Mouse (Mus musculus): ENCODE results near the gene Radil. TPM values are rescaled to one million over a fixed set of nuclear protein-coding genes. Genes with fewer than 3 reads are reported as not detected.
A peak's percentile ranks its signal among the peaks of the same experiment; 100 is the strongest.

Radil gene
- polyA plus RNA-seq, 1 experiment from 2014 or later: 2.5 TPM

DNA sequence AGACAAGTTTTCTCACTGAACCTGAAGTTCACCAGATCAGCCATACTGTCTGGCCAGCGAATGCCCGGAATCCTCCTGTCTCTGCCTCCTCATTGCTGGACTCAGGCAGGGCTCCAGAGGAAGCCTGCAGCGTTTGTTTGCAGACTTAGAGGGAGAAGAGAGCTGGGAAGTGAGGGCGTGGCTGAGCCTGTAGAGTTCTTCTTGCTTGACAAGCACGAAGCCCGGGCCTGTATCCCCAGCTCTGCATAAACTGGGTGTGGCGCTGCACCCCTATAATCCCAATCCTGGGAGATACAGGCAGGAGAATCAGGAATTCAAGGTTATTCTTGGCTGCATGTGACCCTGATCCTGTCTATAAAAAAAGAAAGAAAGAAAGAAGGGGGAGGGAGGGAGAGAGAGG is 9.4 kb upstream of the Radil start:
- H3K9me3 ChIP-seq: no peaks in the 10 kb centered on the region
- no peak overlapping the region for H3K4me3 ChIP-seq (replicated peaks)
- no peaks in the 10 kb centered on the region for H3K27me3 ChIP-seq (replicated peaks)
- H3K27ac ChIP-seq: no peak overlapping the region
- no peak overlapping the region for H3K9ac ChIP-seq
- no peak overlapping the region for H3K4me2 ChIP-seq (replicated peaks)
- ATAC-seq: no peak
- no peaks in the 10 kb centered on the region for H3K36me3 ChIP-seq
- 48% methylated on average over 7 of the region's 7 CpGs for WGBS
- H3K4me1 ChIP-seq (replicated peaks): no peaks in the 10 kb centered on the region

- WGBS: 24% methylated on average over 14 of the region's 21 CpGs
- Histone ChIP-seq H3K9ac (no peak overlapping the region), H3K27me3 (replicated peaks) (no peaks in the 10 kb centered on the region), H3K4me1 (replicated peaks) (no peaks in the 10 kb centered on the region), H3K36me3 (no peaks in the 10 kb centered on the region), H3K4me3 (replicated peaks) (no peak overlapping the region), H3K9me3 (no peaks in the 10 kb centered on the region), H3K4me2 (replicated peaks) (no peak overlapping the region), H3K27ac (no peak overlapping the region)
- ATAC-seq: peak; percentile 84
Measured at GRCm38 (mm10) chr5:142557397-142558067, 6.6 kb upstream of the Radil start.

DNA sequence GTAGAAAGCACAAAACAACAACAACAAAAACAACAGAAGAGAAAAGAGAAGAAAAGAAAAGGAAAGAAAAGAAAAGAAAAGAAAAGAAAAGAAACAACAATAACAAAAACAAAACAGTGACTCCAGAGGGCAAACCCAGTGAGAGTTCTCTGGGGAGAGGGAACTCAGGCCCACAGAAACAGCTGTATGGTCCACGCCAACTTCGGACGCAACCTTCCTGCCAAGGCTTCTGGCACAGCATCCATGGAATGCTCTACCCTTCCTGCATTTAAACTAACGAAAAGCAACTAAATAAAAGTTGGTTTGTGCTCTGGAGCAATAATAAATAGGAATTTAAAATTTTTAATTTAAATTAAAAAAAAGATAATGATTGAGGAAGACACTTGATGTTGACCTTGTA is 5.8 kb upstream of the Radil start:
- Histone ChIP-seq H3K36me3 (no peaks in the 10 kb centered on the region), H3K9ac (no peak overlapping the region), H3K4me1 (replicated peaks) (no peaks in the 10 kb centered on the region), H3K4me3 (replicated peaks) (no peak overlapping the region), H3K9me3 (no peaks in the 10 kb centered on the region), H3K4me2 (replicated peaks) (no peak overlapping the region), H3K27ac (no peak overlapping the region), H3K27me3 (replicated peaks) (no peaks in the 10 kb centered on the region)
- WGBS: 93% methylated on average over 4 of the region's 4 CpGs
- no peak for ATAC-seq

- Histone ChIP-seq H3K36me3 (no peaks in the 10 kb centered on the region), H3K9ac (no peak overlapping the region), H3K27me3 (replicated peaks) (no peaks in the 10 kb centered on the region), H3K4me3 (replicated peaks) (no peak overlapping the region), H3K27ac (no peak overlapping the region), H3K4me2 (replicated peaks) (no peak overlapping the region), H3K4me1 (replicated peaks) (no peaks in the 10 kb centered on the region), H3K9me3 (no peaks in the 10 kb centered on the region)
- no peak for ATAC-seq
- WGBS: 78% methylated on average over 5 of the region's 5 CpGs
Measured at GRCm38 (mm10) chr5:142555866-142556265, 5.0 kb upstream of the Radil start.

- no peaks in the 10 kb centered on the region for H3K36me3 ChIP-seq
- H3K27ac ChIP-seq: 0 out of 2 replicates have a peak overlapping the region, but pooled peaks have one; percentile 30
Measured at GRCm38 (mm10) chr5:142549961-142550705, 765 bp downstream of the Radil start.

GRCm38 (mm10) chr5:142549441-142549840 is 1.5 kb downstream of the Radil start:
- Histone ChIP-seq H3K9ac (no peak overlapping the region), H3K4me3 (replicated peaks) (no peak overlapping the region), H3K4me1 (replicated peaks) (peaks cover 12% of the 10 kb centered on the region), H3K36me3 (no peaks in the 10 kb centered on the region), H3K9me3 (no peaks in the 10 kb centered on the region), H3K27ac (no peak overlapping the region), H3K4me2 (replicated peaks) (no peak overlapping the region), H3K27me3 (replicated peaks) (0 out of 2 replicates have a peak, but pooled peaks cover 5% of the 10 kb centered on the region)
- ATAC-seq: no peak
- WGBS: 56% methylated on average over 9 of the region's 9 CpGs

More at GRCm38 (mm10) chr5:142549961-142550705, 765 bp downstream of the Radil start:
- Histone ChIP-seq H3K9me3 (no peaks in the 10 kb centered on the region), H3K27me3 (replicated peaks) (0 out of 2 replicates have a peak, but pooled peaks cover 5% of the 10 kb centered on the region), H3K4me1 (replicated peaks) (peaks cover 9% of the 10 kb centered on the region), H3K9ac (peak overlapping the region; percentile 54), H3K4me2 (replicated peaks) (peak overlapping the region; percentile 100), H3K4me3 (replicated peaks) (peak overlapping the region; percentile 64)
- 3% methylated on average over 31 of the region's 31 CpGs for WGBS
- ATAC-seq: peak; percentile 54

DNA sequence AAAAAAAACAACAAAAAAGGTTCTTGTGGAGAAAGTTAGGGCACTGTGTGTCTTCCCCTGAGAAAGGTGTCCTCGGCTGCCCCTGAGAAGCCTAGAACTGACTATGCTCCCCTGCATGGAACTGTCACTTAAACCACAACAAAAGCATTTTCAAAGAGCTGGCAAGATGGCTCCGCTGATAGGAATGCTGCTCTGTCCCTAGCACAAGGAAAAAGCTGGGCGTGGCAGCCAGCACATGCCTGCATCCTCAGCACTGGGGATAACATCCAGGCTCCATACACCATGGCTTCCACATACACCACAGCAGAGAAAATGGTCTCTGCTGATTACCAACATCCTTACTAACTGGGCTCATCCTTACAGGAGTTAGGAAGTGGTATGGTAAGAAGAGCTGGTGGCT is 3.8 kb downstream of the Radil start:
- H3K27me3 ChIP-seq (replicated peaks): 0 out of 2 replicates have a peak, but pooled peaks cover 5% of the 10 kb centered on the region
- no peak overlapping the region for H3K9ac ChIP-seq
- H3K4me3 ChIP-seq (replicated peaks): no peak overlapping the region
- WGBS: 83% methylated on average over 3 of the region's 3 CpGs
- no peak overlapping the region for H3K4me2 ChIP-seq (replicated peaks)
- no peaks in the 10 kb centered on the region for H3K36me3 ChIP-seq
- H3K9me3 ChIP-seq: no peaks in the 10 kb centered on the region
- no peak overlapping the region for H3K27ac ChIP-seq
- ATAC-seq: no peak
- H3K4me1 ChIP-seq (replicated peaks): peaks cover 12% of the 10 kb centered on the region

- Histone ChIP-seq H3K9ac (no peak overlapping the region), H3K4me2 (replicated peaks) (no peak overlapping the region), H3K36me3 (no peaks in the 10 kb centered on the region), H3K4me3 (replicated peaks) (no peak overlapping the region), H3K4me1 (replicated peaks) (peaks cover 12% of the 10 kb centered on the region), H3K27me3 (replicated peaks) (0 out of 2 replicates have a peak, but pooled peaks cover 5% of the 10 kb centered on the region), H3K9me3 (no peaks in the 10 kb centered on the region), H3K27ac (no peak overlapping the region)
- no peak for ATAC-seq
- WGBS: 34% methylated on average over 5 of the region's 5 CpGs
Measured at GRCm38 (mm10) chr5:142546344-142546743, 4.6 kb downstream of the Radil start.

DNA sequence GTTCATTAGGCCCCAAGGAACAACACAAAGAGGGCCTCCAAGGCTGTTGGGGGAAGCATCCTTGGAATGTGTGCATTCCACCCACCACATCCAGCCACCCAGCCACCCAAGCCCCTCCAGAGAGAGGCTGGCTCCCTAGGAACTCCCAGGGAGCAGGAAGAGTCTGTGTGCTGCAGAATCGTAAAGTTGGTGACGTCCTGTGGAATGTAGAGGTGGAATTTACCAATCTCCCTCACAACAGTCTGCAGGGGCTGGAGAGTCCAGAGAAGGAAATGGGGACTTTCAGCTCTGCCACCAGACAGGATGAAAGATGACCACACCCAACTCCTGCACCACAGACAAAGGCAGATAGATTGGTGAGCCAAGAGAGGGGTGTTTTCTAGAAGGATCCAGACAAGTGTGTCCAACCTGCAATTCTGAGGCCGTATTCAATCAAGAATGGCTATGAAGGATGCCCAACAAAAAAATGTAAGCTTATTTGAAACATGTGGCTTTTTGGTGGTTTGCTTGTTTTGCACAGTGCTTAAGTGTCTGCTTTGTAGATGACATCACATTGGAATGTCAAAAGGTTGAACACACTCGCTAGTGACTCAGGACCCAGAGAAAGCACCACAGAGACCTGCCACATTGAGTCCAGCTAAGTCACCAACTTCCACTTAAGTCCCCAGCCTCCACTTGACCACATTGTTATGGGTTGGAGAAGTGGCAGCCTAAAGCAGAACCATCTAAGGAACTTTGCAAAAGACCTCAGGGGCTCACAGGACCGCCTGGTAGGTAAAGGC is 5.7 kb downstream of the Radil start:
- H3K4me1 ChIP-seq (replicated peaks): peaks cover 6% of the 10 kb centered on the region
- H3K27ac ChIP-seq: no peak overlapping the region
- H3K4me3 ChIP-seq (replicated peaks): no peak overlapping the region
- H3K4me2 ChIP-seq (replicated peaks): no peak overlapping the region
- H3K9ac ChIP-seq: no peak overlapping the region
- 55% methylated on average over 5 of the region's 5 CpGs for WGBS
- H3K9me3 ChIP-seq: no peaks in the 10 kb centered on the region
- ATAC-seq: no peak
- H3K27me3 ChIP-seq (replicated peaks): 0 out of 2 replicates have a peak, but pooled peaks cover under 1% of the 10 kb centered on the region
- H3K36me3 ChIP-seq: no peaks in the 10 kb centered on the region

- Histone ChIP-seq H3K4me3 (replicated peaks) (no peak overlapping the region), H3K4me2 (replicated peaks) (no peak overlapping the region), H3K9ac (no peak overlapping the region), H3K27ac (no peak overlapping the region), H3K36me3 (no peaks in the 10 kb centered on the region), H3K4me1 (replicated peaks) (no peaks in the 10 kb centered on the region), H3K27me3 (replicated peaks) (no peaks in the 10 kb centered on the region), H3K9me3 (no peaks in the 10 kb centered on the region)
- ATAC-seq: no peak
- WGBS: 82% methylated on average over 3 of the region's 3 CpGs
Measured at GRCm38 (mm10) chr5:142537286-142537685, 13.6 kb downstream of the Radil start.

DNA sequence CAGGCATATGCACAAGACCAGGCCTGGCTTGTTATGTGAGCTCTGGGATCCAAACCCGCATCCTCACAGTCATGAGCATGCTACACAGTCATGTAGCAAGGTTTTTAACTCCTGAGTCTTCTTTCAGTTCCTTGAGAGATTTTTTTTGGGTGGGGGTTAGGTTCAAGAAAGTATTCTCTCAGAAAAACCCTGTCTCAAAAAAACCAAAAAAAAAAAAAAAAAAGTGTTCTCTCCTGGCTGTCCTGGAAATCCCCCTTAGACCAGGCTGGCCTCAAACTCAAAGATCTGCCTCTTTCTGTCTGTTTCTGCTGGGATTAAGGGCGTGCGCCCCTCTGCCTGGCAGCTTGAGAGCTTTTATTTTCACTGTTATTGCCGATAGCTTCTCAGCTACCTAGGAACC is 15.5 kb downstream of the Radil start:
- Histone ChIP-seq H3K4me1 (replicated peaks) (no peaks in the 10 kb centered on the region), H3K27me3 (replicated peaks) (no peaks in the 10 kb centered on the region), H3K9me3 (no peaks in the 10 kb centered on the region), H3K4me3 (replicated peaks) (no peak overlapping the region), H3K36me3 (no peaks in the 10 kb centered on the region), H3K4me2 (replicated peaks) (no peak overlapping the region), H3K27ac (no peak overlapping the region), H3K9ac (no peak overlapping the region)
- no peak for ATAC-seq
- 72% methylated on average over 4 of the region's 4 CpGs for WGBS

- H3K9ac ChIP-seq: no peak within 1 kb of the TSS
- no peak for ATAC-seq
- peak within 1 kb of the TSS; percentile 36; the same call in 1 of the 2 replicates for H3K4me2 ChIP-seq (replicated peaks)
Measured at GRCm38 (mm10) chr5:142529915-142530314, 21.0 kb downstream of the Radil start, which contains the start of gene Papolb. TSS of gene Papolb (minus strand) at chr5:142530076.

More at GRCm38 (mm10) chr5:142529915-142530314, 21.0 kb downstream of the Radil start, which contains the start of gene Papolb:
- Histone ChIP-seq H3K4me3 (replicated peaks) (no peak within 1 kb of the TSS), H3K4me1 (replicated peaks) (peaks cover 5% of the 10 kb centered on the region; the same call in 1 of the 2 replicates), H3K36me3 (no peaks in the 10 kb centered on the region), H3K27me3 (replicated peaks) (0 out of 2 replicates have a peak, but pooled peaks cover 5% of the 10 kb centered on the region), H3K27ac (no peak within 1 kb of the TSS), H3K9me3 (no peaks in the 10 kb centered on the region)
- WGBS: 46% methylated on average over 36 of the region's 41 CpGs

All from intestine, embryonic 15.5 days (tissue).